Mouse (Mus musculus) forebrain, embryonic 15.5 days (tissue): ENCODE measurements around the gene Npb. TPM values are rescaled to one million over a fixed set of nuclear protein-coding genes. Genes with fewer than 3 reads are reported as not detected.

Experiments
- ATAC-seq: fragments of 200-750 bp; cut with Nextera tagmentation; replicated peaks from 2 replicates; pipeline ENCODE4 v1.8.0; 2017; ENCODE audit warnings: mild to moderate bottlenecking, moderate TSS enrichment, moderate library complexity
- H3K27ac ChIP-seq: fragments of 300-500 bp; sonication (generic); replicated peaks from 2 replicates; pipeline ENCODE4 v1.5.1; 2015; ENCODE audit warnings: mild to moderate bottlenecking, inconsistent platforms
- H3K27me3 ChIP-seq: fragments of 300-500 bp; sonication (generic); 2 replicates; pipeline ENCODE4 v1.6.1; 2015; ENCODE audit warnings: inconsistent platforms
- H3K36me3 ChIP-seq: fragments of 300-500 bp; sonication (generic); 2 replicates; pipeline ENCODE4 v1.6.1; 2015; ENCODE audit warnings: mild to moderate bottlenecking, inconsistent platforms
- H3K4me1 ChIP-seq: fragments of 300-500 bp; sonication (generic); 2 replicates; pipeline ENCODE4 v1.6.1; 2015; ENCODE audit warnings: inconsistent platforms
- H3K4me2 ChIP-seq: fragments of 300-500 bp; sonication (generic); replicated peaks from 2 replicates; pipeline ENCODE4 v1.6.1; 2015; ENCODE audit warnings: mild to moderate bottlenecking, inconsistent platforms
- H3K4me3 ChIP-seq: fragments of 300-500 bp; sonication (generic); 2 replicates; pipeline ENCODE4 v1.5.1; 2015; ENCODE audit warnings: mild to moderate bottlenecking, inconsistent platforms
- H3K9ac ChIP-seq: fragments of 300-500 bp; sonication (generic); replicated peaks from 2 replicates; pipeline ENCODE4 v1.6.1; 2015; ENCODE audit warnings: mild to moderate bottlenecking, inconsistent platforms
- H3K9me3 ChIP-seq: fragments of 300-500 bp; sonication (generic); 2 replicates; pipeline ENCODE4 v1.6.1; 2016; ENCODE audit warnings: inconsistent platforms
- WGBS: fragments of 180-500 bp; shearing (Covaris S2); methylation state at CpG from one replicate; pipeline ENCODE4 v1.1.7; 2015; ENCODE audit warnings: mixed read lengths; 5-methylcytosine and 5-hydroxymethylcytosine counted together
- polyA plus RNA-seq: library from polyadenylated mRNA; unstranded; fragments of >200 nt; fragmentation: Nextera tagmentation; extraction: Ambion mirVana; gene quantifications from 2 replicates; pipeline ENCODE4 v1.2.1, GENCODE M21; 2015

Npb gene
- polyA plus RNA-seq, 1 experiment from 2014 or later, result 0.65 TPM

GRCm38 (mm10) chr11:120630881-120631725 lies 22.8 kb downstream of the Npb start:
- ATAC-seq, result no peak
- no peaks in the 10 kb centered on the region for H3K9me3 ChIP-seq
- WGBS, result 50% methylated on average over 7 of the region's 7 CpGs
- no peaks in the 10 kb centered on the region for H3K27me3 ChIP-seq
- peaks cover 22% of the 10 kb centered on the region for H3K36me3 ChIP-seq
- no peak overlapping the region for H3K27ac ChIP-seq
- H3K4me1 ChIP-seq, result peaks cover 35% of the 10 kb centered on the region
- H3K4me2 ChIP-seq, result peak overlapping the region; percentile 90; the same call in 1 of the 2 replicates
- peak overlapping the region; percentile 58; the same call in 1 of the 2 replicates for H3K4me3 ChIP-seq
- H3K9ac ChIP-seq, result no peak overlapping the region; the same call in 1 of the 2 replicates

GRCm38 (mm10) chr11:120631726-120632448 lies 23.6 kb downstream of the Npb start:
- H3K27ac ChIP-seq, result no peak overlapping the region
- H3K4me1 ChIP-seq, result peaks cover 35% of the 10 kb centered on the region

GRCm38 (mm10) chr11:120632559-120633519 lies 24.6 kb downstream of the Npb start:
- peak overlapping the region; percentile 58 for H3K4me3 ChIP-seq
- peaks cover 35% of the 10 kb centered on the region for H3K4me1 ChIP-seq
- WGBS, result under 1% methylated on average over 106 of the region's 116 CpGs

More at GRCm38 (mm10) chr11:120631726-120632448, 23.6 kb downstream of the Npb start:
- no peaks in the 10 kb centered on the region for H3K27me3 ChIP-seq
- no peaks in the 10 kb centered on the region for H3K9me3 ChIP-seq
- peak overlapping the region; percentile 90 for H3K4me2 ChIP-seq
- peaks cover 17% of the 10 kb centered on the region for H3K36me3 ChIP-seq
- H3K4me3 ChIP-seq, result peak overlapping the region; percentile 58
- no peak for ATAC-seq
- WGBS, result 67% methylated on average over 4 of the region's 4 CpGs
- peak overlapping the region; percentile 62 for H3K9ac ChIP-seq

GRCm38 (mm10) chr11:120633520-120634343 lies 25.5 kb downstream of the Npb start, which contains the start of gene Mafg:
TSS of gene Mafg (minus strand) at chr11:120633600.
- ATAC-seq, result peak; percentile 93

More at GRCm38 (mm10) chr11:120632559-120633519, 24.6 kb downstream of the Npb start:
- H3K9me3 ChIP-seq, result no peaks in the 10 kb centered on the region
- H3K27me3 ChIP-seq, result no peaks in the 10 kb centered on the region
- peak; percentile 88 for ATAC-seq
- peak overlapping the region; percentile 62 for H3K9ac ChIP-seq
- H3K27ac ChIP-seq, result peak overlapping the region; percentile 76
- peaks cover 10% of the 10 kb centered on the region for H3K36me3 ChIP-seq
- peak overlapping the region; percentile 90 for H3K4me2 ChIP-seq

GRCm38 (mm10) chr11:120634810-120635209 lies 26.5 kb downstream of the Npb start:
- H3K27ac ChIP-seq, result no peak overlapping the region
- no peak overlapping the region for H3K4me3 ChIP-seq
- no peak for ATAC-seq
- H3K4me2 ChIP-seq, result no peak overlapping the region
- no peaks in the 10 kb centered on the region for H3K9me3 ChIP-seq
- H3K27me3 ChIP-seq, result no peaks in the 10 kb centered on the region
- 81% methylated on average over 5 of the region's 5 CpGs for WGBS
- H3K4me1 ChIP-seq, result peaks cover 32% of the 10 kb centered on the region
- H3K36me3 ChIP-seq, result no peaks in the 10 kb centered on the region
- no peak overlapping the region for H3K9ac ChIP-seq

More at GRCm38 (mm10) chr11:120633520-120634343, 25.5 kb downstream of the Npb start, which contains the start of gene Mafg:
- H3K27ac ChIP-seq, result peak within 1 kb of the TSS; percentile 76
- peaks cover 7% of the 10 kb centered on the region for H3K36me3 ChIP-seq
- H3K4me1 ChIP-seq, result peaks cover 35% of the 10 kb centered on the region
- WGBS, result 11% methylated on average over 58 of the region's 58 CpGs
- H3K9ac ChIP-seq, result peak within 1 kb of the TSS; percentile 62
- H3K27me3 ChIP-seq, result no peaks in the 10 kb centered on the region
- peak within 1 kb of the TSS; percentile 58 for H3K4me3 ChIP-seq
- peak within 1 kb of the TSS; percentile 90 for H3K4me2 ChIP-seq
- no peaks in the 10 kb centered on the region for H3K9me3 ChIP-seq

GRCm38 (mm10) chr11:120641255-120641654 lies 33.0 kb downstream of the Npb start:
- H3K36me3 ChIP-seq, result no peaks in the 10 kb centered on the region
- 64% methylated on average over 9 of the region's 9 CpGs for WGBS
- H3K4me3 ChIP-seq, result no peak overlapping the region
- no peak overlapping the region for H3K4me2 ChIP-seq
- no peak for ATAC-seq
- H3K9ac ChIP-seq, result no peak overlapping the region
- H3K27ac ChIP-seq, result no peak overlapping the region
- H3K4me1 ChIP-seq, result peaks cover 14% of the 10 kb centered on the region
- H3K27me3 ChIP-seq, result 0 out of 2 replicates have a peak, but pooled peaks cover 5% of the 10 kb centered on the region
- H3K9me3 ChIP-seq, result no peaks in the 10 kb centered on the region

- Histone ChIP-seq H3K27ac (no peak overlapping the region), H3K36me3 (no peaks in the 10 kb centered on the region), H3K9me3 (no peaks in the 10 kb centered on the region), H3K4me1 (peaks cover 14% of the 10 kb centered on the region), H3K9ac (no peak overlapping the region), H3K27me3 (0 out of 2 replicates have a peak, but pooled peaks cover 5% of the 10 kb centered on the region), H3K4me2 (no peak overlapping the region), H3K4me3 (no peak overlapping the region)
- 94% methylated on average over 8 of the region's 8 CpGs for WGBS
- ATAC-seq, result no peak
These were observed 33.6 kb downstream of the Npb start for GRCm38 (mm10) chr11:120641869-120642268.

GRCm38 (mm10) chr11:120642939-120643600 lies 34.8 kb downstream of the Npb start:
- Histone ChIP-seq H3K9me3 (no peaks in the 10 kb centered on the region), H3K27ac (peak overlapping the region; percentile 47; the same call in 1 of the 2 replicates), H3K4me2 (peak overlapping the region; percentile 89), H3K27me3 (0 out of 2 replicates have a peak, but pooled peaks cover 5% of the 10 kb centered on the region), H3K36me3 (no peaks in the 10 kb centered on the region), H3K4me3 (peak overlapping the region; percentile 51), H3K9ac (peak overlapping the region; percentile 65), H3K4me1 (peaks cover 17% of the 10 kb centered on the region)
- ATAC-seq, result peak; percentile 69
- 2% methylated on average over 18 of the region's 18 CpGs for WGBS

- ATAC-seq, result peak; percentile 100
- H3K27ac ChIP-seq, result peak within 1 kb of the TSS; percentile 47; the same call in 1 of the 2 replicates
- WGBS, result under 1% methylated on average over 15 of the region's 15 CpGs
These were observed 35.3 kb downstream of the Npb start, which contains the start of gene Pycr1 for GRCm38 (mm10) chr11:120643601-120643987. TSS of gene Pycr1 (minus strand) at chr11:120643769.

More at GRCm38 (mm10) chr11:120643601-120643987, 35.3 kb downstream of the Npb start, which contains the start of gene Pycr1:
- Histone ChIP-seq H3K27me3 (0 out of 2 replicates have a peak, but pooled peaks cover 5% of the 10 kb centered on the region), H3K4me3 (peak within 1 kb of the TSS; percentile 51), H3K4me2 (peak within 1 kb of the TSS; percentile 89), H3K4me1 (peaks cover 20% of the 10 kb centered on the region), H3K9me3 (no peaks in the 10 kb centered on the region), H3K9ac (peak within 1 kb of the TSS; percentile 65), H3K36me3 (no peaks in the 10 kb centered on the region)
